Mouse (Mus musculus) stomach, postnatal 0 days (tissue): Measurements from ENCODE around the gene Rnf121. TPM values are rescaled to one million over a fixed set of nuclear protein-coding genes. Genes with fewer than 3 reads are reported as not detected.
"Not testable (repeated sequence)": the region's sequence is repeated elsewhere in the genome, so short reads cannot be mapped to it uniquely, and the experiment has no call there.

ENCODE experiments used
- ATAC-seq: fragments of 200-750 bp; cut with Nextera tagmentation; 2 replicates; pipeline ENCODE4 v1.8.0; 2017; ENCODE audit not compliant: low FRiP score, low TSS enrichment
- DNase-seq: peaks from one replicate; pipeline ENCODE4 v3.0.0-alpha.2; 2016; ENCODE audit warnings: low spot score
- H3K27ac ChIP-seq: fragments of 300-500 bp; sonication (generic); replicated peaks from 2 replicates; pipeline ENCODE4 v1.5.1; 2014; ENCODE audit warnings: mild to moderate bottlenecking, control low read depth
- H3K27me3 ChIP-seq: fragments of 300-500 bp; sonication (generic); 2 replicates; pipeline ENCODE4 v1.6.1; 2014; ENCODE audit warnings: low read length; ENCODE audit not compliant: control insufficient read depth, insufficient read depth
- H3K36me3 ChIP-seq: fragments of 300-500 bp; sonication (generic); 2 replicates; pipeline ENCODE4 v1.6.1; 2014; ENCODE audit warnings: low read length, mixed read lengths; ENCODE audit not compliant: control insufficient read depth, insufficient read depth
- H3K4me1 ChIP-seq: fragments of 300-500 bp; sonication (generic); replicated peaks from 2 replicates; pipeline ENCODE4 v1.6.1; 2014; ENCODE audit warnings: antibody characterized with exemption; ENCODE audit not compliant: control insufficient read depth, insufficient read depth
- H3K4me2 ChIP-seq: fragments of 300-500 bp; sonication (generic); replicated peaks from 2 replicates; pipeline ENCODE4 v1.6.1; 2014; ENCODE audit warnings: low read depth, mild to moderate bottlenecking, control low read depth, moderate library complexity
- H3K4me3 ChIP-seq: fragments of 300-500 bp; sonication (generic); 2 replicates; pipeline ENCODE4 v1.5.1; 2014; ENCODE audit warnings: low read depth, low read length, control low read depth
- H3K9ac ChIP-seq: fragments of 300-500 bp; sonication (generic); 2 replicates; pipeline ENCODE4 v1.6.1; 2014; ENCODE audit warnings: mild to moderate bottlenecking, low read length, control low read depth, mixed read lengths
- H3K9me3 ChIP-seq: fragments of 300-500 bp; sonication (generic); 2 replicates; pipeline ENCODE4 v1.6.1; 2016; ENCODE audit warnings: low read length; ENCODE audit not compliant: control insufficient read depth
- CTCF ChIP-seq: IDR thresholded peaks from 2 replicates; pipeline ENCODE4 v1.5.1; 2016; ENCODE audit warnings: antibody characterized with exemption, low read depth, mild to moderate bottlenecking, moderate library complexity
- EP300 ChIP-seq: optimal IDR thresholded peaks from 2 replicates; pipeline ENCODE3; 2016; ENCODE audit warnings: antibody characterized with exemption
- WGBS: fragments of 180-500 bp; shearing (Covaris S2); extraction: QIAGEN DNeasy Blood & Tissue Kit; methylation state at CpG from one replicate; pipeline ENCODE4 v1.1.7; 2014; 5-methylcytosine and 5-hydroxymethylcytosine counted together
- polyA plus RNA-seq: library from polyadenylated mRNA; unstranded; fragments of >200 nt; fragmentation: Nextera tagmentation; extraction: Ambion mirVana; gene quantifications from 2 replicates; pipeline ENCODE4 v1.2.1, GENCODE M21; 2015

The Rnf121 gene
- polyA plus RNA-seq, 1 experiment from 2014 or later, result 18.0 TPM

DNA sequence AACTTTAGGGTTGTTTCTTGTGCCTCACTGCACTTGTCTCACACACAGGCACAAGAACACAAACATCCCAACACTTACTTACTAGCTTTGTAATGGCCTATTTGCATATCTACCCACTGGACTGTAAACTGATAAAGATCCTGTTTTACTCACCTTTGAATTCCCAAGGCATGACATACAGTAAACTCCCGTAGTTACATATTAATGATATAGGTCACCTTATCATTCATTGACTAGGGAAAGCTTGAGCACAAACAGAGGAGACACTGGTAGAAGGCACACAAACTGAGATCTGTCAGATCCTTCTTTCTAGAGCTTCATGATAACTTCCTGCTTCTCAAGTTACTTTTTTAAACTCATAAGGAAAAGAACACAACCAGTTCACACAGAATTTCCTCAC lies 3.1 kb downstream of the Rnf121 start:
- no peak overlapping the region for H3K4me3 ChIP-seq
- H3K36me3 ChIP-seq, result no peaks in the 10 kb centered on the region
- DNase-seq (no peak), ATAC-seq (no peak)
- H3K27me3 ChIP-seq, result no peaks in the 10 kb centered on the region
- H3K27ac ChIP-seq, result no peak overlapping the region
- 62% methylated on average over 1 of the region's 1 CpGs for WGBS
- no peaks in the 10 kb centered on the region for H3K9me3 ChIP-seq
- no peak overlapping the region for H3K4me2 ChIP-seq
- TF ChIP-seq EP300 (no peak), CTCF (no peak)
- H3K9ac ChIP-seq, result no peak overlapping the region
- H3K4me1 ChIP-seq, result peaks cover 7% of the 10 kb centered on the region; the same call in 1 of the 2 replicates

DNA sequence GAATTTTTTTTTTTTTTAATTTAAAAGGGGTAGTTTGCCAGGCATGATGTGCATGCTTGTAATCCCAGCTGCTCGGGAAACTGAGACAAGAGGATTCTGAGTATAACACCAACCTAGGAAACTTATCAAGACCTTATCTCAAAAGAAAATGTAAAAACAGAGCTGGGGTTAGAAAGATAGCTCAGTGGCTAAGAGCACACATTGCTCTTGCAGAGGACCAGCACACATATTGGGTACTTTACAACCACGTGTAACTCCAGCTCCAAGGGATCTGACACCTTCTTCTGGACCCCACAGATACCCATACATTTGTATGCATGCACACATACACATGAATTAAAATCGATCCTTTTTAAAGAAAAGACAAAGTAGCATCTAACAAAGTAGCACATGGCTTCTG lies 3.9 kb downstream of the Rnf121 start:
- Histone ChIP-seq H3K36me3 (no peaks in the 10 kb centered on the region), H3K27ac (no peak overlapping the region), H3K4me3 (no peak overlapping the region), H3K27me3 (no peaks in the 10 kb centered on the region), H3K9me3 (no peaks in the 10 kb centered on the region), H3K4me1 (peaks cover 7% of the 10 kb centered on the region; the same call in 1 of the 2 replicates), H3K4me2 (no peak overlapping the region), H3K9ac (no peak overlapping the region)
- TF ChIP-seq CTCF, result no peak
- no peak for TF ChIP-seq EP300
- ATAC-seq (no peak), DNase-seq (no peak)
- 81% methylated on average over 3 of the region's 3 CpGs for WGBS

GRCm38 (mm10) chr7:102048524-102048923 lies 16.7 kb downstream of the Rnf121 start:
- not testable (repeated sequence) for H3K4me3 ChIP-seq, H3K9me3 ChIP-seq, H3K27me3 ChIP-seq, H3K27ac ChIP-seq, H3K9ac ChIP-seq, H3K36me3 ChIP-seq, DNase-seq, H3K4me2 ChIP-seq, H3K4me1 ChIP-seq, ATAC-seq
- peak; percentile 54 for TF ChIP-seq CTCF

GRCm38 (mm10) chr7:102042314-102042713 lies 23.0 kb downstream of the Rnf121 start:
- Histone ChIP-seq H3K27ac (peak overlapping the region; percentile 45; the same call in 1 of the 2 replicates), H3K4me2 (no peak overlapping the region), H3K4me1 (no peaks in the 10 kb centered on the region), H3K9me3 (no peaks in the 10 kb centered on the region), H3K27me3 (no peaks in the 10 kb centered on the region), H3K36me3 (peaks cover 12% of the 10 kb centered on the region), H3K4me3 (no peak overlapping the region), H3K9ac (no peak overlapping the region)
- ATAC-seq, result no peak
- DNase-seq, result no peak
- 37% methylated on average over 2 of the region's 2 CpGs for WGBS
- no peak for TF ChIP-seq EP300
- no peak for TF ChIP-seq CTCF

GRCm38 (mm10) chr7:102037318-102037717 lies 28.0 kb downstream of the Rnf121 start:
- H3K4me3 ChIP-seq, result no peak overlapping the region
- no peak overlapping the region for H3K4me2 ChIP-seq
- TF ChIP-seq CTCF (no peak), EP300 (no peak)
- DNase-seq, result no peak
- no peak for ATAC-seq
- H3K4me1 ChIP-seq, result no peaks in the 10 kb centered on the region
- H3K27ac ChIP-seq, result no peak overlapping the region
- no peak overlapping the region for H3K9ac ChIP-seq
- no peaks in the 10 kb centered on the region for H3K27me3 ChIP-seq
- no peaks in the 10 kb centered on the region for H3K9me3 ChIP-seq
- WGBS, result 95% methylated on average over 3 of the region's 3 CpGs
- peaks cover 26% of the 10 kb centered on the region for H3K36me3 ChIP-seq

DNA sequence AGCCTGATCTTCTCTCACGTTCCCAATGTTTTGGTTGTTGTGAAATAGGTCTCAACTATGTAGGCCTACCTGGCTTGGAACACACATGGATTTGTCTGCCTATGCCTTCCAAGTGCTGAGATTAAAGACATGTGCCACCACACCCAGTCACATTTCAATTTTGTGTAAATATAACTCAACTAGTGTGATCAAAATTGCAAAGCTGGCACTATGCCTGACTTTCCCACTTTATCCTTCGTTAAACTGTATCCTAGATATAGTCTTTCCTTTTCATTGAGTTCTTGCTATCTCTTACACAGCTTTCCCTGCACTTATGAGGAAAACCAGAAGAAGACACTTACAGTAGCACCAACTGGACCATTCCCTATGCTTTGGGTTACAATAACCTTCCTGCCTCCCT lies 29.7 kb downstream of the Rnf121 start:
- Histone ChIP-seq H3K4me2 (no peak overlapping the region), H3K27me3 (no peaks in the 10 kb centered on the region), H3K4me1 (no peaks in the 10 kb centered on the region), H3K4me3 (no peak overlapping the region), H3K9me3 (no peaks in the 10 kb centered on the region), H3K27ac (no peak overlapping the region), H3K9ac (no peak overlapping the region), H3K36me3 (peaks cover 26% of the 10 kb centered on the region)
- WGBS, result 53% methylated on average over 2 of the region's 2 CpGs
- ATAC-seq (no peak), DNase-seq (no peak)
- TF ChIP-seq CTCF (no peak), EP300 (no peak)
